Mouse (Mus musculus): ENCODE results near the gene 1700001C02Rik.
A peak's percentile ranks its signal among the peaks of the same experiment; 100 is the strongest.

The 1700001C02Rik gene

DNA sequence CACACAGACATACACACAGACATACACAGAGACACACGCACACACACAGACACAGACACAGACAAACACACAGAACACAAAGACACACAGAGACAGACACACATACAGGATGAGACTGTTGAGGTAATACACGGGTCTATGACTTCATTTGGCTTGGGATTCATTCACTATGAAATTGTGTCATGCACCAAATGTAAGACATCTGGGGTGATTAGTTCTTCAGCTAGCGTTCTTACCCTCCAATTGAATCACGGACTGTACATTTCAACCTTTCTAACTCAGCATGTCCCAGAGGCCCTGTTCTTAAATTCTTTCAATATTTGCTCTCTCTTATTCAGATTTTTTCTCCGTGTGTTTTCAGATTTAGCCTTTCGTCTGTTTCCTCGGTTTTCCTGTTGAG is 28.8 kb downstream of the 1700001C02Rik start:
- no peak for DNase-seq (ENCODE audit: low read depth, low spot score)

GRCm38 (mm10) chr5:30495288-30495687 is 29.4 kb downstream of the 1700001C02Rik start:
- DNase-seq (ENCODE audit: low read depth, low spot score), result no peak

DNA sequence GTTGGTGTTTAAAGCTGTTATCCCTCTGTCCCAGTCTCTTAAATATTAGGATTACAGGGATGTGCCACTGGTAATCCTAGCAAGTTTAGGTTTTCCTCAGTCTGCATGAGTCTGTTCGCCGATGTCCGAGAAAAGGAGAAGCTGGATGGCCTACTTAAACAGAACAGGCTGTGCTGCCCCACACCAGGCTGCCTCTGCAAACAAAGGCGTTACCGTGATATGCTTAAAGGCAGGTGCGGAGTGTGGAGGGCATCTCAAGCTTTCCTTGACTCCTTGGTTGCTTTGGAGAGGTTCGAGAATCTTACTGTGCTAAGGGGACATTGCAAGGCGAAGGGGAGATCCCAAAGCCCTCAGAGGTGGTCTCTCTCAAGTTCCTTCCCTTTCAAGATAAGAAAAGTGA is 31.0 kb downstream of the 1700001C02Rik start:
- no peak for DNase-seq (ENCODE audit: low read depth, low spot score)

DNA sequence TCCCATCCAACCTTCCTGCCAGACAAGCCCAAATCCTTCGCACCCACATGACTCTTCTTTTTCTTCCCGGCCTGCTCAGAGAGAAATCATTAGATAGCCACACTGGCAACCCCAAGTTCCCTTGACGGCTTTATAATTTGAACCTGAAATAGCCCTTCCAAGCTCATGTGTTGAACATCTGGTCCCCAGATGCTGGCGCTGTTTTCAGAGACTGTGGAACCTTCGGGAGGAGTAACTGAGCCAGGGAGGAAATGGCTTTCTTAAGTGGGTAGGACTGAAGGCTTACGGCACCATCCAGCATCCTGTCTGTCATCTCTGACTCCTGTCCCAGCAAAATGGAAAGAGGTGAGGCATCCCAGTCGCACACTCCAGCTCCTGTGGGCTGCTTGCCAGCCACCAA is 31.5 kb downstream of the 1700001C02Rik start:
- no peak for DNase-seq (ENCODE audit: low read depth, low spot score)

DNA sequence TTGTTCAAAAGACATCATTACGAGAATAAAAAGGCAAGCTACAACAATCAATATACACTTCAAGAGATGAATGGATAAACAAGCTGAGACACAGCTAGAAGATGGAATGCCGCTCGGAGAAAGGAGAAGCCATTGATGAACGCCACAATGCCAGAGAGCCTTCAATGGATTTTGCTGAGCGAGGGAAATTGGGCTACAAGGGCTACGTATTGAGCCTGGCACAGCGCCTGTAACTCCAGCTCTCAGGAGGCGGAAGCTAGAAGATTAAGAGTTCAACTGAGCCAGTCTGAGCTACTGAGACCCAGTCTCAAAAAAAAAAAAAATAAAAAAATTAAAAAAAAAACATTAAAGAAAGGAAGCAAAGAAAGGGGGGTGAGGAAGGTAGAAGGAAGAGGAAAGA is 47.3 kb downstream of the 1700001C02Rik start:
- no peak for DNase-seq (ENCODE audit: low read depth, low spot score)

DNA sequence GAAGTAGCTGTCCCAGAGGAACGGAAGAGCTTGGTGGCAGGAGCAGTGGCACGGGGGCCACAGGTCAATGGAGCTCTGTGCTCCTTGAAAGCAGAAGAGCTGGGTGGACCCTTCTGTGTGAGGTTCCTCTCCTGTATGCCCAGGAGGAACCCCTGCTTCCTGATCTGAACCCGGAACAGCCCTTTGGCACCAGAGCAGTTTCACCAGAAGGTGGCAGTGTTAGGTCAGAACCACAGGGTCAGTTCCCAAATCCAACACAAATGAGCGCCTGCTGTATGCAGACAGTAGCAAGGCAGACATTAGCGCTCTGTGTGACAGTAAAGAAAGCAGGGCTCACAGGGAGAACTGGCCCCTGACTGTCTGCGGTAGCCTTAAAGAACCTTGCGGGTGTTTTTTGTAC is 50.5 kb downstream of the 1700001C02Rik start:
- DNase-seq (ENCODE audit: low read depth, low spot score), result peak; percentile 81

- no peak for DNase-seq (ENCODE audit: low read depth, low spot score)
These were observed 52.3 kb downstream of the 1700001C02Rik start for GRCm38 (mm10) chr5:30518108-30518507.

GRCm38 (mm10) chr5:30518547-30518946 is 52.7 kb downstream of the 1700001C02Rik start:
- no peak for DNase-seq (ENCODE audit: low read depth, low spot score)

DNA sequence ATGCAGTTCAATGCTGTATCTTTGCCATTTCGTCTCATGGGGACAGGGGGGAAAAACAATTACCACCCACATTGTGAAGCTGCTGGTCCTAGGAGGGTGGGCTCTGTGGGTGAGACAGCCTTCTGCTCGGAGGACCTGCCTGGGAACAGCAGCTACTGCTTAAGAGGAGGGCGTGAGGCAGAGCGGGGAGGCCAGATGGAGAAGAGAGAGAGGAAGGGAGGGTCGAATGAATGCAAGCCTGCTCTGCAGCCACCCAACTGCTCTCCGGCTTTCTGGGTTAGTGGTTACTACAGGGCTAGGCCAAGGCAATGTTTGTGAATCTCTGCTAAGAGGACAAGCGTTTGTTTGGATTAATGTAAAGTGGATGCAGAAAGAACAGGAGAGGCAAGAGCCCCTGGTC is 53.6 kb downstream of the 1700001C02Rik start:
- DNase-seq (ENCODE audit: low read depth, low spot score), result no peak

DNA sequence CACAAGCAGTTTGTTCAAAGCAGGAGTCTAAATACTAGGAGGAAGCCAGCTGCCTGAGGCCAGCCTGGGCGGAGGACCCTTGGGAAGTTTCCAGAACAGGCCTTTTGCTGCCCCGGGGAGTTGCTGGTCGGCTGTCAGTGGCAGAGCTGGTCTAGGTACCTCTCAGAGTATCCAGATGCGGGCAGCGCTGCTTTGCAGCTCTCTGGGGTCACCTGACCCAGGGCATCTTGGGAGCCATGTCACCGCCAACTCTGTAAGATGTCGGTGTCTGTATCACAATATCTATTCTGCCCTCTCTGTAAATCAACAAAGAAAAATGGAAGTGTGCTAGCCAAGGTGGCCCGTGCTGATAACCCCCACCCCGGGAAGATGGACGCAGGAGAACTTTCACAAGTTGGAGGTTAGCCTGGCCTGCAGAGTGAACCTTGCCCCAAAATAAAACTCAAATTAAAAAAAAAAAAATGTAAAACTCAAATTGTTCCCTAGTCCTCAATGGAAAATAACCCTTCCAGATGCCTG is 54.4 kb downstream of the 1700001C02Rik start:
- no peak for DNase-seq (ENCODE audit: low read depth, low spot score)

- DNase-seq (ENCODE audit: low read depth, low spot score), result no peak
These were observed 56.6 kb downstream of the 1700001C02Rik start for GRCm38 (mm10) chr5:30522406-30522805.

DNA sequence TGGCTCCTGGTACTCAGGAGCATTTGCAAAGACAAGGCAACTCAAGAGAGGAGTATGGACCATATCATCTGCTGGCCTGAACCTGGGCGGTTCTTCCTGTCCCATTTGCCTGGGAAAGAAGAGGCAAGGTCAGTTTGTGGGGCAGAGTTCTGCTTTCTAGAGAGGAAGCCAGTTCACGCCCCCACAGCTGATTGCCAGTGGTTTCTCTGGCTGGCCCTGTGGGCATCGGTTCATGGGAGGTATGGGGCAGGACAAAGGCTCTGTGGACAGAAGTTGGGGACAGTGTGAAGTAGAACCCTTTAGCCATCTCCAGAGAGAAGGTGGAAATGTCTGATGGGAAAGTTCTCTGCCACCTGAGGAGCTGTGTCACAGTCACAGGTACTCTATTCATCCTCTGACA is 57.3 kb downstream of the 1700001C02Rik start:
- DNase-seq (ENCODE audit: low read depth, low spot score), result no peak

DNA sequence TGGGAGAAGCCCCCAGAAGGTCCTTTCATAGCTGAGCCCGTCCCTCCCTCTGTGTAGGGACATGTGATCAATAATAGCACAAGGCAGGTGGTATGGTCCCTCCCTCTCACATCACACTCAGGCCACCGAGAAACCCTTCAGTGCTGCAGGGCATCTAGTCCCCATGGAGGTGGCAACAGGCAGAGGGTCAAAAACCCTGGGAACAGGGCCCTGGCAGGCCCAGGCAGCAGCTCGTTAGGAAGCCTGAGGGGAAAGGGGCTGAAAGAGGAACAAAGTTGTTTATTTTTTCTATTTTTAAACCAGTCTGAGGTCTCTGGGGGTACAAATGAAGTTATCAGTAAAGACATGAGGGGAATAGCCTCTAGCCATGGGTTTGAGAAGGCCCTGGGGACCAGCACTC is 58.4 kb downstream of the 1700001C02Rik start:
- peak; percentile 10 for DNase-seq (ENCODE audit: low read depth, low spot score)

DNA sequence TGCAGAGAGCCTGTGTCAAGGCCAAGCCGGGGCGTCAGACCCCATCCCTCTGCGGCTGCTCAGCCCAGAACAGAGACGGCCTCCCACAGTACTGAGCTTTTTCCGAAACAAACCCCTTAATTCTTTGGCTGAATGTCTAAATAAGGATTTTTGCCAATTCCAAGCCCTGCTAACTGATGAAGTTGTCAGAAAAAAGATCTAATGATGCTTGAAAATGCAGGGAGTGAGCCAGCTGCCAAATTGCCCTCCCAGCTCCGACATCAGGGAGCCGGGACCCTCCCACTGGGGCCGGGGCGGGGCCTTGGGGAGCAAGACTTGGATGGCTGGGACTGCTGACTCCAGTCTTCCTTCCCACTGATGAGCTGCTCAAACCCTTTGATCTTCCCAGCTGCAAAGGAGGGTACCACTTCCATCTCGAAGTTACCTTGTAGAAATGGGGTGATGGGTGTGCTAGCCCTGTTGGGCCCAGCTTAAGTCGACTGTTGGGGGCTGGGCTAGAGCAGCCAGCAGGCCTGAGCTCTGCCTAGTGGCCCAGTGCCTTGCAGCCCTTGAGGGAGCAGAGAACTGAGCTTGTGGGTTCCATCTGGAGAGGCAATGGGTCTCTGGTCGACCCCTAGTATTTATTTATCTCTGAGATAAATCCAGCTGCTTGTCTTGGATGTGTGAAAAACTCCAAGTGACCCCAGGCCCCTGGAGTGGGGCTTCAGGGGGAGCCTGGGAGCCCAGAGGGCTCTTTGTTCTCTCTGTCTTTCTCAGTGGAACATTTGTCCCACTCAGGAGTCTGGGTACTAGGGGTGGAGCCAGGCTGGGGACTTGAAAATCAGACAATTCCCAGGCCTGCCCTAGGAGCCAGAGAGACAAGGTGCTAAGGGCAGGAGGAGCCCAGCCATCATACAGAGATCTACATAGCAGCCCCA is 60.3 kb downstream of the 1700001C02Rik start:
- no peak for DNase-seq (ENCODE audit: low read depth, low spot score)

DNA sequence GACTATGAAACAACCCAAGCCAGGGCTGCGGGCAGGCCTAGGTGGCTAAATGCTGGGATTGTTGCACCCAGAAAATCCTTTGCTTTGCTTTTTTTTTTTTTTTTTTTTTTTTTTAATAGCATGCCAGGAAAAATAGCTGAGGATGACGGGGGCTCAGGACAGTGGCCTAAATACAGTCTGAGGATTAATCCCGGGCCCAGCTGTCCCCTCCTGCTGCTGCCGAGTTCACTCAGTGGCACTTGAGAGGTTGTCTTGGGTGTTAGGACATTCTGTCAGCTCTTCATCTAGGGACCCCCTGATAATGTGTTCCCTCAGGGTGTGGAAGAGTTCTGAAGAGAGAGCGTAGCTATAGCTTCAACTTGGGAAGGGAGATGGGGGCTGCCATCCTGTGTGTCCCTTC is 61.3 kb downstream of the 1700001C02Rik start:
- DNase-seq (ENCODE audit: low read depth, low spot score), result no peak

- DNase-seq (ENCODE audit: low read depth, low spot score), result no peak
These were observed 63.1 kb downstream of the 1700001C02Rik start for GRCm38 (mm10) chr5:30528906-30529305.
